Mouse (Mus musculus) liver, embryonic 13.5 days (tissue): ENCODE results near the gene Stard5. TPM values are rescaled to one million over a fixed set of nuclear protein-coding genes. Genes with fewer than 3 reads are reported as not detected.

Source experiments
- polyA plus RNA-seq: library from polyadenylated mRNA; unstranded; fragments of >200 nt; fragmentation: Nextera tagmentation; extraction: Ambion mirVana; gene quantifications from 2 replicates; pipeline ENCODE4 v1.2.1, GENCODE M21; 2015

Gene Stard5
- polyA plus RNA-seq, 1 experiment from 2014 or later, result 6.6 TPM

Other genes starting within 250 kb of the Stard5 start
- 0.28 and 0.44 TPM in 2 replicates for gene Tmc3, start 47.0 kb upstream of the Stard5 start, polyA plus RNA-seq
- 3.1 and 3.7 TPM in 2 replicates for gene Il16, start 113.8 kb downstream of the Stard5 start, polyA plus RNA-seq
- not detected in 2 replicates for gene Cfap161, start 162.9 kb downstream of the Stard5 start, polyA plus RNA-seq